Mouse (Mus musculus) induced T-regulatory cell, adult 2 months (primary cell): ENCODE measurements around the gene Scmh1.

Experiments used
- DNase-seq: peaks from one replicate; pipeline ENCODE4 v3.0.0-alpha.2; 2012; ENCODE audit warnings: low read depth

Gene Scmh1

DNA sequence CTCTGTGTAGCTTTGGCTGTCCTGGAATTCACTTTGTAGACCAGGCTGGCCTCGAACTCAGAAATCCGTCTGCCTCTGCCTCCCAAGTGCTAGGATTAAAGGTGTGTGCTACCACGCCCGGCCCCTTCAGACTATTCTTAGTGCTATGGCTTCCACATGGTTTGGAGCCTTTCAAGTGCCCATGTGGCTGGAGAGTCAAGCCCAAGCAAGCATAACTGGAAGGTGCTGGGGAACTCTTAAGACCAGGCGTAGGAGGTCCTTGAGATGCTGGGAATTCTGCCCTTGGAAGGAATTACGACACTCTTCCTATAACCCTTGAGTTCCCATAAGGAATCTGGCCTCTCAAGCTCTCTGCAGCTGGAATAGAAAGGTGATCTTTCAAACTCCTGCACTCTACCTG lies 151.5 kb downstream of the Scmh1 start:
- DNase-seq: no peak

DNA sequence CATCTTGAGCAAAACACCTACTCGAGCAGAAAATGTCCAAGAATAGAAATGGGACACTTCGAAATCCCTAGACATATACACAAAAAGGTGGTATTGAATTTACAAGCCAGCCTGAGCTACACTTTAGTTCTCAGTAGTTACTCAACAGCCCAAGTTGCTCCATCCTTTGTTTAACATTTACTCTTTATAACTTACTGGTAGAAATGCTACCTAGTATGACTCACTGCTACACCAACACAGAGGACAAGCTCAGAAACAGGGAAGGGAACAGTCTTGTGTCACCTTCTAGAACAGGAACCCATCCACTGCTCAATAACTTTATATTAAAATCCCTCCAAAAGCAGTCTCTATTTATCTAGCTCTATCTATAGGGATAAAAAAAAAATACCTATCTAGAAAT lies 160.6 kb downstream of the Scmh1 start:
- DNase-seq: no peak

DNA sequence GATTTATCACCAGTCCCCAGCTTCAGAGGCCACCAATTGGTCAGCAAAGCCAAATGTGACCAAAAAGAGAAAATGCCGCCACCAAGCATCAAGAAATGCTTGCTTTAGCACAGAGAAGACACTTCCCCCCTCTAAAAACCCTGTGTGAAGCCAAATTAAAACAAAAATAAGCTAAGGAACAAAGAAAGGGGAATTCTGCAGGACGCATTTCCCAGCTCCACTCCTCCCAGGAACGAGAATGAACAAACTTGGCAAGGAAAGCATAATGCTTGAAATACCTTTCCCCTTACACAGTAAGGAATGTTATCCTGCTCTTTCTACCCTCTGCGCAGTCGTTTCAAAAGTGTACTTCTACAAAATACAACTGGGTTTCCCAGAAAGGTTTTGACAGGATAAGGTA lies 162.9 kb downstream of the Scmh1 start:
- no peak for DNase-seq

DNA sequence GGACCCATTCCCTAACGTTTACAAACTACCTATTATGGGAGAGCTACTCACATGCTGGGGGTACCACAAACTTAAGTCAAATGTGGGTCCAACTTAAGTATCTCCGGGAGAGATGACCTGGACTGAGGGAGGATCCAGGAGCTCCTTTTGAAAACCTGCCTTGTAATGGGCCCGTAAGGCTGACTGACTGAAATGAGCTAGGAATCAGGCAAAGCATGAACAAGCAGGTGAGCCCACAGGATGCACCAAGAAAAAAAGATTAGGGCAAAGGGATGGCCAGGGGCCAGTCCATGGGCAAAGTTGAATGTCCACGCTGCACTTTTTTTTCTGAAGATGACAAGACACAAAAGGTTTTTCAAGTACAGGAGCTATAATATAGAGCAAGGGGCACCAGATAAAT lies 163.9 kb downstream of the Scmh1 start:
- DNase-seq: no peak

DNA sequence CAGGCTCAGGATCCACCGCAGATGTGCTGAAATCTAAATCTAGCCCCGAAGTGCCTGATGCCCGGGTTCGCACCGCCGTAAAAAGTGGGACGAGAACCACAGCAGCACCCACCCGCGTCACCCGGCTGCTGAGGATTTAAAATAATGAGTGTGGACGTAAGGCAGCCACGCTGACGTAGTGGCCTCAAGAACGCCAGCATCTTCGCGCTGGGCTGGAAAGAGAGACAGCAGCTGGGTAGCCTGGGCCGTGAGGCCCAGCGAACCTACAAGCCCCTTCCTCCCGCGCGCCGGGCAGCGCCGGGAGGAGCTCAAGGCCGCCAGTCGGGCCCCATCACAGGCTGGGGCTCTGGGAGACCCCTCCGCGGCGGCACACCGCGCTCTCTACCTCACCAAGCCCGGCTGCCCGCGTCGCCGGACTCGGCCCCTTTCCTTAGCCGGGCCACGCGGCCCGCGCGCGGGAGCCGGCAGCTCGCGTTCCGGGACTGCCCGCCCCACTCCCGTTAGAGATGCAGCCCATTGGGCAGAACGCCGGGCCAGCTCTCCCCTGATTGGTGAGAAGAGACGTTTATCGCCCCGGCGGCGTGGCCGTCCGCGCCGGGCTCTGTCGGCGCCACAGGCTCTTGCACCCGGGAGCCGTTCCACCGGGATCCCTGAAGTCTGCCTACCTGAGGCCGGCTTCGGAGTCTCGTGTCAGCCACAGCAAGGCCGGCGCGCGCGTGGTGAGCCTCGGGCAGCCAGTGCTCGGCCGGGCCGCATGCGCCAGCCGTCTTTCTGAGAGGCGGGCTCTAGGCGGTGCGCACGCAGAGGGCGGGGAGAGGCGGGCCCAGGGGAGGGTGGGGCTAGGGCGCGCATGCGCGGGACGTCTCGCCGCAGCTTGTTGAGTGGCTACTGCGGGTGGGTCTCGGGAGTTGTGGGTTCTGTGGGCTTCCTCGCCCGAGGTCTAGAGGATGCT lies 164.7 kb downstream of the Scmh1 start, which contains the start of gene Ctps:
Gene Ctps (minus strand): TSS at position 791 of the 952 bp plus-strand sequence.
- peak; percentile 97 for DNase-seq

DNA sequence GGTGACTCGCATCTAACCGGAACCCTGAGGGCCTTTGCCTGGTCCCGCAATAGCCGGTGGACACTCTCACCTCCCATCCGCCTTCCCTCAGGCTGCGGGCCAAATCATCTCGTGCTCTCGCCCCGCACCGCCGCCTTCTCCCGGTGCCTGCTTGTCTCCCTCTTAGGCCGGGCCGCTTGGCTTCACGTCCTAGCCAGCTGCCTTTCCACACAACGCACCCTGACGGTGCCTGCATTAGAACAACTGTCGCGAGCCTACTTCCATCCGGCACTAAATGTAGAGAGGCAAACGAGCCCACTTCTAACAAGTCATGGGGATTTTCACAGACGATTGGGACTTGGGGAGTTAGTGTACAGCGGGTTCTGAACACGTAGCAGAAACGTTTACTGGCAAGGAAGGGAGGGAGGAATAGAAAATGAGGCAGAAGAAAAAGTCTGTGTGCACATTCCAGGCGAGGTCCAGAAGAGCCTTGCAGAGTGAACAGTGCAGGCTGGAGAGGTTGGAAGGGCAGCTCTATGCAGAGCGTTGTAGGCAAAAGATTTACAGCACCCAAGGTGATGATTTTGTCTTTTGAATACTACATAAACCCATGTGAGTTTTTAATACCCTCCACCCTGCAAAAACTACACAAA lies 165.5 kb downstream of the Scmh1 start:
- DNase-seq: no peak

DNA sequence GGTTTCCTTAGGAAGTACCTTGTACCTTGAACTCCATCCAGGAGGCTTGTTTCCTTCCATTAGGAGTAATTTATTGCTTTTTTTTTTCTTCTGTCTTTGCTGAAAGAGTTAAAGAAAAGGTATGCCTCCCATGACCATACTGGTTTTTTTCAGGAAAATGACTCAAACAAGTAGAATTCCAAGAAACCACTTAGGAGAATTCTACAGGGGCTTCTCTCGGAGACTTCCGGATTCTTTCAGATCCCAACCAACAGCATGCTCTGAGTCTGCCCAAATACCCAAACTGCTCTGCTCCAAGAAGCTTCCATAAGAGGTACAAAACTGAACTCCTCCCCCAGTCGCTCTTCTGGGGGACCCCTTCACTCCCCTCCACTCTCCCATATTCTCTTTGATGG lies 166.0 kb downstream of the Scmh1 start:
- DNase-seq: peak; percentile 10

DNA sequence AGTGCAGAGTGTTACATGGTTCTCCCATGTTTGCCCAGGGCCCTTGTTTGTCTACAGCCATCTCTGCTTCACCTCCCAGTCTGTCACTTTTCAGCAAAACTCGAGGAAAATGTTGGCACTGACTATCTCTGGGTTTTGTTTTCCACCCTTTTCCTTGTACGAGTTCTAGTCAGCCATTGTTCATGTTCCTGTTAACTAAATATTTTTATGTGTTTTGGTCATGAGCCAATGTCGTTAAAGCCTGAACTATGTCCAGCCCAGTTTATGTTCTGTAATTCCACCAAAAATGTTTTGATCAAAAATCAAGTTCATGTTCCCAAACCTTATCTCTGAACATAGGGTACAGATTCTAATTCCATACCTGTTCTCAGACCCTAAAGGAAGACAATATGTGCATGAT lies 166.6 kb downstream of the Scmh1 start:
- no peak for DNase-seq
